Mouse (Mus musculus): ENCODE results near the gene Fam129c.

- TF ChIP-seq CTCF (IDR thresholded peaks at IDR 0.05; ENCODE audit: extremely low read depth, insufficient read length, insufficient replicate concordance, low read depth, low read length) (no peak), POLR2A (IDR thresholded peaks at IDR 0.05; ENCODE audit: low read depth, low read length) (no peak)
Observed at GRCm38 (mm10) chr8:71570291-71570954, 27.0 kb upstream of the Fam129c start.
